8 mouse cellular contexts compared by ENCODE assay signal in the genomic region with DNA sequence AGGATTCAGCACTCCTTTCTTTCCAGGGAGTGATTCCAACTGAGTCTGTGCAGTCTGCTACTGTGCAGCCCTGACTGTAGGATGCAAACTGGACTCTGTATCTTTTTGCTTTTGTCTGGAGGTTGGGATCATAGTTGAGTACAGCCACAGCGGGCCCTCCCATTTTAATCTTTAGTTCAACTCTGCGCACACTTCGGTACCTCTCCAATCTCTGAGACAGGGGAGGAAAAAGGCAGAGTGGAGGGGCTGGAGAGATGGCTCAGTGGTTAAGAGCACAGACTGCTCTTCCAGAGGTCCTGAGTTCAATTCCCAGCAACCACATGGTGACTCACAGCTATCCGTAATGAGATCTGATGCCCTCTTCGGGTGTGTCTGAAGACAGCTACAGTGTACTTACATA. TPM values are rescaled to one million over a fixed set of nuclear protein-coding genes. Genes with fewer than 3 reads are reported as not detected.
DNase-seq lines count a peak whose midpoint lies in the region; ATAC-seq and TF ChIP-seq lines count a peak whose summit lies in the region.
"Not testable (repeated sequence)": the region's sequence is repeated elsewhere in the genome, so short reads cannot be mapped to it uniquely, and the experiment has no call there.

No protein-coding gene starts in this region.

- H3K4me2 ChIP-seq in CH12.LX (ENCODE audit: insufficient read depth, low read depth, poor library complexity, severe bottlenecking), result not testable (repeated sequence)
- peak overlapping the region; percentile 84 for H3K4me2 ChIP-seq in heart, embryonic 13.5 days
- peak overlapping the region; percentile 67 for H3K4me2 ChIP-seq in liver, embryonic 12.5 days
- peak overlapping the region; percentile 71 for H3K4me2 ChIP-seq in liver, embryonic 15.5 days

- dilution Hi-C loops in CH12.LX (cut with MboI; ENCODE audit: extremely low pct_ligation_motif_present, extremely low pct_unique_long_range_greater_than_20kb, low sequenced_read_pairs), result not testable (repeated sequence)

- H3K4me1 ChIP-seq in CH12.LX (ENCODE audit: control insufficient read depth in 1 of 2, insufficient read depth in 2 of 2), result peaks cover 4 to 27% of the 10 kb centered on the region in 2 experiments
- not testable (repeated sequence) for H3K4me1 ChIP-seq in bone marrow, adult 2 months (ENCODE audit: control insufficient read depth, insufficient read depth, low read length)
- H3K4me1 ChIP-seq in heart, embryonic 10.5 days, result peaks cover 25% of the 10 kb centered on the region
- H3K4me1 ChIP-seq in heart, embryonic 13.5 days, result peaks cover 37% of the 10 kb centered on the region
- peaks cover 84% of the 10 kb centered on the region for H3K4me1 ChIP-seq in liver, embryonic 12.5 days
- H3K4me1 ChIP-seq in liver, embryonic 15.5 days (replicated peaks), result peaks cover 76% of the 10 kb centered on the region
- H3K4me1 ChIP-seq in megakaryocyte, embryonic 14.5 days, result peaks cover 61% of the 10 kb centered on the region

- TF ChIP-seq POLR2A in CH12.LX (IDR thresholded peaks at IDR 0.05; ENCODE audit: low read depth, low read length); bone marrow, adult 2 months (IDR thresholded peaks at IDR 0.05; ENCODE audit: borderline replicate concordance, control insufficient read depth, low read depth, low read length): not testable (repeated sequence)

- in situ Hi-C loops in CH12.LX (cut with MboI; ENCODE audit: low pct_ligation_motif_present, low pct_unique_long_range_greater_than_20kb, low sequenced_read_pairs), result not testable (repeated sequence)

- not testable (repeated sequence) for H3K79me2 ChIP-seq in CH12.LX (replicated peaks; ENCODE audit: control insufficient read depth, extremely low read depth, insufficient read depth, poor library complexity, severe bottlenecking)

- TF ChIP-seq RAD21 in CH12.LX (IDR thresholded peaks at IDR 0.05; ENCODE audit: low read depth, low read length), result not testable (repeated sequence)

- H3K27ac ChIP-seq in CH12.LX (ENCODE audit: insufficient read depth, low read depth), result not testable (repeated sequence)
- H3K27ac ChIP-seq in bone marrow, adult 2 months (ENCODE audit: control insufficient read depth, insufficient read depth, low read depth, low read length, poor library complexity), result peak overlapping the region; percentile 41
- H3K27ac ChIP-seq in heart, embryonic 10.5 days, result peak overlapping the region; percentile 91; the same call in 1 of the 2 replicates
- peak overlapping the region; percentile 92; the same call in 1 of the 2 replicates for H3K27ac ChIP-seq in heart, embryonic 13.5 days (replicated peaks)
- H3K27ac ChIP-seq in liver, embryonic 12.5 days, result peak overlapping the region; percentile 98
- peak overlapping the region; percentile 98 for H3K27ac ChIP-seq in liver, embryonic 15.5 days (replicated peaks)

- not testable (repeated sequence) for H3K4me3 ChIP-seq in CH12.LX (replicated peaks in 1 of 3; ENCODE audit: low read depth in 2 of 3, low read length in 2 of 3, poor library complexity in 1 of 3); heart, embryonic 10.5 days
- peak overlapping the region; percentile 21 for H3K4me3 ChIP-seq in bone marrow, adult 2 months (replicated peaks; ENCODE audit: control insufficient read depth, low read depth, low read length)
- H3K4me3 ChIP-seq in heart, embryonic 13.5 days, result peak overlapping the region; percentile 87
- peak overlapping the region; percentile 85 for H3K4me3 ChIP-seq in liver, embryonic 12.5 days
- peak overlapping the region; percentile 81 for H3K4me3 ChIP-seq in liver, embryonic 15.5 days (replicated peaks)
- peak overlapping the region; percentile 62 for H3K4me3 ChIP-seq in megakaryocyte, embryonic 14.5 days (replicated peaks)

- H3K9ac ChIP-seq in CH12.LX (ENCODE audit: insufficient read depth, low read depth), result 0 out of 2 replicates have a peak overlapping the region, but pooled peaks have one; percentile 83
- H3K9ac ChIP-seq in heart, embryonic 13.5 days, result 0 out of 2 replicates have a peak overlapping the region, but pooled peaks have one; percentile 33
- peak overlapping the region; percentile 92 for H3K9ac ChIP-seq in liver, embryonic 12.5 days
- peak overlapping the region; percentile 87 for H3K9ac ChIP-seq in liver, embryonic 15.5 days

- peaks cover 10 to 52% of the 10 kb centered on the region in 2 experiments for H3K36me3 ChIP-seq in CH12.LX (replicated peaks in 1 of 2; ENCODE audit: control insufficient read depth in 1 of 2, insufficient read depth in 1 of 2, low read length in 1 of 2)
- peaks cover 25% of the 10 kb centered on the region for H3K36me3 ChIP-seq in heart, embryonic 10.5 days
- H3K36me3 ChIP-seq in heart, embryonic 13.5 days, result peaks cover 26% of the 10 kb centered on the region
- H3K36me3 ChIP-seq in liver, embryonic 12.5 days, result peaks cover 41% of the 10 kb centered on the region
- H3K36me3 ChIP-seq in liver, embryonic 15.5 days (replicated peaks), result peaks cover 40% of the 10 kb centered on the region
- H3K36me3 ChIP-seq in megakaryocyte, embryonic 14.5 days (replicated peaks; ENCODE audit: low read length), result peaks cover 40% of the 10 kb centered on the region

- not testable (repeated sequence) for H3K27me3 ChIP-seq in CH12.LX (replicated peaks); heart, embryonic 10.5 days (ENCODE audit: insufficient read depth, poor library complexity, severe bottlenecking); heart, embryonic 13.5 days (replicated peaks); liver, embryonic 12.5 days (replicated peaks); liver, embryonic 15.5 days; megakaryocyte, embryonic 14.5 days (replicated peaks)

- not testable (repeated sequence) for ATAC-seq in heart, embryonic 13.5 days (ENCODE audit: extremely low read depth, insufficient number of reproducible peaks, low FRiP score, low TSS enrichment); liver, embryonic 12.5 days; liver, embryonic 15.5 days (ENCODE audit: insufficient read depth)

- H3K9me3 ChIP-seq in CH12.LX (replicated peaks; ENCODE audit: low read length); heart, embryonic 10.5 days; heart, embryonic 13.5 days; liver, embryonic 12.5 days (replicated peaks); liver, embryonic 15.5 days (replicated peaks); megakaryocyte, embryonic 14.5 days: not testable (repeated sequence)

- 62% methylated on average over 5 of the region's 5 CpGs for WGBS in bone marrow, adult 2 months
- WGBS in heart, embryonic 10.5 days, result 84% methylated on average over 5 of the region's 5 CpGs
- 76% methylated on average over 5 of the region's 5 CpGs for WGBS in heart, embryonic 13.5 days
- 21% methylated on average over 5 of the region's 5 CpGs for WGBS in liver, embryonic 12.5 days (ENCODE audit: insufficient replicate concordance)
- WGBS in liver, embryonic 15.5 days (ENCODE audit: insufficient replicate concordance), result 30% methylated on average over 5 of the region's 5 CpGs

- DNase-seq in CH12.LX (ENCODE audit: extremely low read depth); heart, embryonic 10.5 days (ENCODE audit: low spot score): not testable (repeated sequence)
- peak; percentile 17 for DNase-seq in cerebellum, adult 9-10 months

- TF ChIP-seq EP300 in CH12.LX (IDR thresholded peaks at IDR 0.05; ENCODE audit: low read length), result not testable (repeated sequence)

- not testable (repeated sequence) for TF ChIP-seq CTCF in CH12.LX (conservative IDR thresholded peaks at IDR 0.05 in 1 of 2, IDR thresholded peaks at IDR 0.05 in 1 of 2; ENCODE audit: low read depth in 2 of 2, low read length in 2 of 2); bone marrow, adult 2 months (IDR thresholded peaks at IDR 0.05; ENCODE audit: control insufficient read depth, insufficient read depth, low read length)

RNA-seq across cellular contexts. Expression of a gene that starts 1.6 kb away (rescaled TPM):
- total RNA-seq in CH12.LX (2012; rRNA removed) (39.3 and 59.5 TPM in 2 replicates), CH12.LX (2014; rRNA removed) (51.9 and 64.0 TPM in 2 replicates)
- polyA plus RNA-seq in CH12.LX (2012; ENCODE audit: insufficient read length, low read depth), result 26.5 and 28.2 TPM in 2 replicates
- 24.7 and 45.3 TPM in 2 replicates for polyA plus RNA-seq in bone marrow, adult 2 months (2011; ENCODE audit: insufficient read depth, insufficient read length, low replicate concordance, missing spikeins)
- polyA plus RNA-seq in heart, embryonic 10.5 days (2016; fragmentation: Nextera tagmentation; extraction: Ambion mirVana), result 22.2 and 27.4 TPM in 2 replicates
- 28.3 and 29.7 TPM in 2 replicates for polyA plus RNA-seq in heart, embryonic 13.5 days (2015; fragmentation: Nextera tagmentation; extraction: Ambion mirVana)
- polyA plus RNA-seq in liver, embryonic 12.5 days (2016; fragmentation: Nextera tagmentation; extraction: Ambion mirVana), result 47.2 and 52.4 TPM in 2 replicates
- polyA plus RNA-seq in liver, embryonic 15.5 days (2015; fragmentation: Nextera tagmentation; extraction: Ambion mirVana), result 51.9 and 60.4 TPM in 2 replicates
- 36.6 and 64.3 TPM in 2 replicates for polyA plus RNA-seq in megakaryocyte, embryonic 14.5 days (2012; ENCODE audit: insufficient read depth, low replicate concordance)

RNA-seq across cellular contexts. Expression of a gene that starts 1.8 kb away (rescaled TPM):
- 22.5 and 27.6 TPM in 2 replicates for total RNA-seq in CH12.LX (2012; rRNA removed)
- total RNA-seq in CH12.LX (2014; rRNA removed), result 41.6 and 43.8 TPM in 2 replicates
- 18.7 and 25.0 TPM in 2 replicates for polyA plus RNA-seq in CH12.LX (2012; ENCODE audit: insufficient read length, low read depth)
- polyA plus RNA-seq in bone marrow, adult 2 months (2011; ENCODE audit: insufficient read depth, insufficient read length, low replicate concordance, missing spikeins), result 22.2 and 23.2 TPM in 2 replicates
- polyA plus RNA-seq in heart, embryonic 10.5 days (2016; fragmentation: Nextera tagmentation; extraction: Ambion mirVana), result 28.1 and 28.8 TPM in 2 replicates
- polyA plus RNA-seq in heart, embryonic 13.5 days (2015; fragmentation: Nextera tagmentation; extraction: Ambion mirVana), result 18.2 and 19.8 TPM in 2 replicates
- polyA plus RNA-seq in liver, embryonic 12.5 days (2016; fragmentation: Nextera tagmentation; extraction: Ambion mirVana), result 51.2 and 52.7 TPM in 2 replicates
- polyA plus RNA-seq in liver, embryonic 15.5 days (2015; fragmentation: Nextera tagmentation; extraction: Ambion mirVana), result 36.6 and 37.2 TPM in 2 replicates
- polyA plus RNA-seq in megakaryocyte, embryonic 14.5 days (2012; ENCODE audit: insufficient read depth, low replicate concordance), result 1.2 and 1.3 TPM in 2 replicates

RNA-seq across cellular contexts. Expression of a gene that starts 28.1 kb away (rescaled TPM):
- total RNA-seq in CH12.LX (2012; rRNA removed) (6.3 and 8.4 TPM in 2 replicates), CH12.LX (2014; rRNA removed) (2.4 and 2.7 TPM in 2 replicates)
- polyA plus RNA-seq in CH12.LX (2012; ENCODE audit: insufficient read length, low read depth), result 10.0 and 13.6 TPM in 2 replicates
- polyA plus RNA-seq in bone marrow, adult 2 months (2011; ENCODE audit: insufficient read depth, insufficient read length, low replicate concordance, missing spikeins), result 25.6 and 64.6 TPM in 2 replicates
- 12.8 and 17.0 TPM in 2 replicates for polyA plus RNA-seq in heart, embryonic 10.5 days (2016; fragmentation: Nextera tagmentation; extraction: Ambion mirVana)
- polyA plus RNA-seq in heart, embryonic 13.5 days (2015; fragmentation: Nextera tagmentation; extraction: Ambion mirVana), result 10.6 and 11.8 TPM in 2 replicates
- 10.8 and 11.5 TPM in 2 replicates for polyA plus RNA-seq in liver, embryonic 12.5 days (2016; fragmentation: Nextera tagmentation; extraction: Ambion mirVana)
- polyA plus RNA-seq in liver, embryonic 15.5 days (2015; fragmentation: Nextera tagmentation; extraction: Ambion mirVana), result 11.6 and 15.2 TPM in 2 replicates
- 46.2 and 157 TPM in 2 replicates for polyA plus RNA-seq in megakaryocyte, embryonic 14.5 days (2012; ENCODE audit: insufficient read depth, low replicate concordance)

RNA-seq across cellular contexts. Expression of a gene that starts 41.6 kb away (rescaled TPM):
- total RNA-seq in CH12.LX (2012; rRNA removed), result 0.29 and 0.89 TPM in 2 replicates
- 0.28 and 0.42 TPM in 2 replicates for total RNA-seq in CH12.LX (2014; rRNA removed)
- polyA plus RNA-seq in CH12.LX (2012; ENCODE audit: insufficient read length, low read depth), result 0.15 and 0.21 TPM in 2 replicates
- polyA plus RNA-seq in bone marrow, adult 2 months (2011; ENCODE audit: insufficient read depth, insufficient read length, low replicate concordance, missing spikeins), result 3.6 and 7.4 TPM in 2 replicates
- polyA plus RNA-seq in heart, embryonic 10.5 days (2016; fragmentation: Nextera tagmentation; extraction: Ambion mirVana), result 7.3 and 10.9 TPM in 2 replicates
- 5.7 and 7.6 TPM in 2 replicates for polyA plus RNA-seq in heart, embryonic 13.5 days (2015; fragmentation: Nextera tagmentation; extraction: Ambion mirVana)
- 1.8 and 2.1 TPM in 2 replicates for polyA plus RNA-seq in liver, embryonic 12.5 days (2016; fragmentation: Nextera tagmentation; extraction: Ambion mirVana)
- 1.1 and 1.5 TPM in 2 replicates for polyA plus RNA-seq in liver, embryonic 15.5 days (2015; fragmentation: Nextera tagmentation; extraction: Ambion mirVana)
- polyA plus RNA-seq in megakaryocyte, embryonic 14.5 days (2012; ENCODE audit: insufficient read depth, low replicate concordance), result 6.7 TPM in 2 replicates

RNA-seq across cellular contexts. Expression of a gene that starts 57.6 kb away (rescaled TPM):
- total RNA-seq in CH12.LX (2012; rRNA removed) (84.6 and 99.3 TPM in 2 replicates), CH12.LX (2014; rRNA removed) (54.4 and 59.1 TPM in 2 replicates)
- polyA plus RNA-seq in CH12.LX (2012; ENCODE audit: insufficient read length, low read depth), result 72.4 and 93.1 TPM in 2 replicates
- 19.4 and 22.0 TPM in 2 replicates for polyA plus RNA-seq in bone marrow, adult 2 months (2011; ENCODE audit: insufficient read depth, insufficient read length, low replicate concordance, missing spikeins)
- polyA plus RNA-seq in heart, embryonic 10.5 days (2016; fragmentation: Nextera tagmentation; extraction: Ambion mirVana), result 46.6 and 49.8 TPM in 2 replicates
- polyA plus RNA-seq in heart, embryonic 13.5 days (2015; fragmentation: Nextera tagmentation; extraction: Ambion mirVana), result 32.6 and 39.3 TPM in 2 replicates
- polyA plus RNA-seq in liver, embryonic 12.5 days (2016; fragmentation: Nextera tagmentation; extraction: Ambion mirVana), result 48.7 and 50.7 TPM in 2 replicates
- polyA plus RNA-seq in liver, embryonic 15.5 days (2015; fragmentation: Nextera tagmentation; extraction: Ambion mirVana), result 28.9 and 33.2 TPM in 2 replicates
- 7.8 and 56.8 TPM in 2 replicates for polyA plus RNA-seq in megakaryocyte, embryonic 14.5 days (2012; ENCODE audit: insufficient read depth, low replicate concordance)

Comparison
In these comparisons a context has a peak if more than half of its experiments do, and no peak if none do; other contexts are left out.
1. H3K9ac ChIP-seq: peak in every context shown above with its lines; median percentile 92 in liver, embryonic 12.5 days; 87 in liver, embryonic 15.5 days; 83 in CH12.LX; 33 in heart, embryonic 13.5 days.